Mouse (Mus musculus): ENCODE data around the gene Parp3. TPM values are rescaled to one million over a fixed set of nuclear protein-coding genes. Genes with fewer than 3 reads are reported as not detected.
A peak's percentile ranks its signal among the peaks of the same experiment; 100 is the strongest.

Parp3 gene
- total and polyA plus RNA-seq, 3 experiments: 2.2 to 5.0 TPM; not detected in 1

DNA sequence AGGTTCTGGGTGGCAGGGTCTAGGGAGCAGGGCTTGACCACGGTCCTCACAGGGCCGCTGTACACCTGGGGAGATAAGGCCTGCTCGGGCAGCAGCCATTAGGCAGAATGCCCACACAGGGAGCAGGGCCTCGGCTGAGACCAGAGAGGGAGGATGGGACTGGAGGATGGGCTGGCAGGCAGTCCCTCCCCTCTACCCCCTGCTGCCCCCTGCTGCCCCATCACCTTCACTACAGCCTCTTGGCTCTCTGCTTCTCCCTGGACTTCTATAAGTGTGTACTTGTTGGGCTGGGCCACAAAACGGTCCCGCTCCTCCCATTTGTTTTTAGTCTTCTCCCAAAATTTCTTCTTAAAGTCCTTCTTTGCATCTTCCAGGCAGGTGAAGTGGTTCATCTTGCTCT is 2.3 kb downstream of the Parp3 start:
- Histone ChIP-seq H3K27ac (ENCODE audit: control insufficient read depth, low read depth, low read length) (no peak overlapping the region), H3K9me3 (replicated peaks; ENCODE audit: insufficient read depth, low read length) (no peaks in the 10 kb centered on the region), H3K79me2 (ENCODE audit: control insufficient read depth, insufficient read depth, low read length, poor library complexity) (peaks cover 19% of the 10 kb centered on the region), H3K9ac (ENCODE audit: control insufficient read depth, low read depth, low read length, poor library complexity, severe bottlenecking) (0 out of 2 replicates have a peak overlapping the region, but pooled peaks have one; percentile 28), H3K4me1 (ENCODE audit: control insufficient read depth in 1 of 2, insufficient read depth in 2 of 2, low read length in 2 of 2) (peaks cover 0 to 14% of the 10 kb centered on the region in 2 experiments; a peak in 3 of 4 replicates), H3K36me3 (ENCODE audit: control insufficient read depth in 1 of 2, insufficient read depth in 2 of 2, low read length in 2 of 2) (peaks cover 0 to 3% of the 10 kb centered on the region in 2 experiments), H3K4me3 (ENCODE audit: control insufficient read depth in 1 of 2, insufficient read depth in 1 of 2, low read depth in 2 of 2, low read length in 2 of 2) (peak overlapping the region; percentile 25 to 36; a peak in 1 of 4 replicates), H3K27me3 (ENCODE audit: control insufficient read depth in 1 of 2, insufficient read depth in 2 of 2, low read length in 2 of 2) (no peaks in the 10 kb centered on the region)
- peak; percentile 87 for DNase-seq (ENCODE audit: low read depth, low spot score)
- TF ChIP-seq POLR2A (IDR thresholded peaks at IDR 0.05; ENCODE audit: control insufficient read depth in 1 of 2, insufficient read depth in 1 of 2, low read depth in 1 of 2, low read length in 2 of 2, poor library complexity in 1 of 2) (no peak), ZNF384 (IDR thresholded peaks at IDR 0.05; ENCODE audit: low read depth, low read length) (no peak), SMC3 (IDR thresholded peaks at IDR 0.05; ENCODE audit: low read depth, low read length) (peak; percentile 69), CTCF (IDR thresholded peaks at IDR 0.05 in 2 of 3, conservative IDR thresholded peaks at IDR 0.05 in 1 of 3; ENCODE audit: control insufficient read depth in 1 of 3, insufficient read depth in 1 of 3, low read depth in 2 of 3, low read length in 3 of 3, poor library complexity in 1 of 3, severe bottlenecking in 1 of 3) (peak; percentile 74 to 83 (median 74)), CHD1 (IDR thresholded peaks at IDR 0.05; ENCODE audit: low read depth, low read length) (no peak), GABPA (IDR thresholded peaks at IDR 0.05; ENCODE audit: low read depth, low read length) (no peak), RCOR1 (IDR thresholded peaks at IDR 0.05; ENCODE audit: low read depth, low read length) (no peak), MAZ (IDR thresholded peaks at IDR 0.05; ENCODE audit: low read depth, low read length) (no peak), E2F4 (IDR thresholded peaks at IDR 0.05; ENCODE audit: borderline replicate concordance, low read depth, low read length) (no peak), EP300 (IDR thresholded peaks at IDR 0.05; ENCODE audit: low read depth in 1 of 2, low read length in 2 of 2) (no peak), RAD21 (IDR thresholded peaks at IDR 0.05; ENCODE audit: low read depth, low read length) (peak; percentile 37), USF1 (IDR thresholded peaks at IDR 0.05; ENCODE audit: low read depth, low read length) (no peak), MAX (IDR thresholded peaks at IDR 0.05; ENCODE audit: low read length) (no peak), KAT2A (conservative IDR thresholded peaks at IDR 0.05; ENCODE audit: low read depth, low read length) (no peak)

DNA sequence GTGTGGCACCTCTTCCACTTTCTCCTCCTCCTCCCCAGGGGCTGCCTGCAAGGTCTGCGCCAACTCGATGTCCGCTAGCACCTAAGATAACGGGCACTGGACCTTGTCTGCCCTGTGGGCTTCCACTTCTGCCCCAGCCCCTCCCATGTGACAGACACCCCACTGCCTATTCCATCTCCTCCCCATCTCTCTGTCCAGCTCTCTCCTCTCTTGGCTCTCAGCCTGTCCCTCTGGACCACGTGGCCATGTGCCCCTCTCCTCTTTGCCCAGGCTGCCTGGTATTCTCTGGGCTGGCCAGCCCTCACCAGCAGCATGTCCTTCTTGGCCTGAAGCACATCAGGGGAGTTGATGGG is 3.0 kb downstream of the Parp3 start:
- Histone ChIP-seq H3K79me2 (ENCODE audit: control insufficient read depth, insufficient read depth, low read length, poor library complexity) (peaks cover 15% of the 10 kb centered on the region), H3K27ac (ENCODE audit: control insufficient read depth, low read depth, low read length) (no peak overlapping the region), H3K36me3 (ENCODE audit: control insufficient read depth in 1 of 2, insufficient read depth in 2 of 2, low read length in 2 of 2) (peaks cover 0 to 3% of the 10 kb centered on the region in 2 experiments; a peak in 3 of 4 replicates), H3K27me3 (ENCODE audit: control insufficient read depth in 1 of 2, insufficient read depth in 2 of 2, low read length in 2 of 2) (no peaks in the 10 kb centered on the region), H3K4me3 (ENCODE audit: control insufficient read depth in 1 of 2, insufficient read depth in 1 of 2, low read depth in 2 of 2, low read length in 2 of 2) (no peak overlapping the region), H3K9ac (ENCODE audit: control insufficient read depth, low read depth, low read length, poor library complexity, severe bottlenecking) (no peak overlapping the region), H3K9me3 (replicated peaks; ENCODE audit: insufficient read depth, low read length) (no peaks in the 10 kb centered on the region), H3K4me1 (ENCODE audit: control insufficient read depth in 1 of 2, insufficient read depth in 2 of 2, low read length in 2 of 2) (peaks cover 0 to 15% of the 10 kb centered on the region in 2 experiments; a peak in 3 of 4 replicates)
- DNase-seq (ENCODE audit: low read depth, low spot score): no peak
- TF ChIP-seq UBTF (IDR thresholded peaks at IDR 0.05; ENCODE audit: borderline replicate concordance, insufficient read depth, low read depth, low read length) (no peak), EP300 (IDR thresholded peaks at IDR 0.05; ENCODE audit: low read depth in 1 of 2, low read length in 2 of 2) (no peak), MXI1 (IDR thresholded peaks at IDR 0.05; ENCODE audit: low read depth, low read length) (no peak), ZMIZ1 (IDR thresholded peaks at IDR 0.05; ENCODE audit: low read depth, low read length) (no peak), SIN3A (IDR thresholded peaks at IDR 0.05; ENCODE audit: low read length) (no peak), USF1 (IDR thresholded peaks at IDR 0.05; ENCODE audit: low read depth, low read length) (no peak), GATA1 (IDR thresholded peaks at IDR 0.05; ENCODE audit: low read depth, low read length) (no peak), MAFK (IDR thresholded peaks at IDR 0.05; ENCODE audit: borderline replicate concordance, low read depth, low read length) (no peak), HCFC1 (IDR thresholded peaks at IDR 0.05; ENCODE audit: low read depth, low read length) (no peak), MEF2A (IDR thresholded peaks at IDR 0.05; ENCODE audit: extremely low read depth, insufficient replicate concordance, low read depth, low read length, poor library complexity, severe bottlenecking) (no peak), BHLHE40 (IDR thresholded peaks at IDR 0.05; ENCODE audit: borderline replicate concordance, low read depth, low read length) (no peak), ZNF384 (IDR thresholded peaks at IDR 0.05; ENCODE audit: low read depth, low read length) (no peak), GABPA (IDR thresholded peaks at IDR 0.05; ENCODE audit: low read depth, low read length) (no peak), TBP (IDR thresholded peaks at IDR 0.05; ENCODE audit: low read depth, low read length) (no peak), POLR2A (IDR thresholded peaks at IDR 0.05; ENCODE audit: control insufficient read depth in 1 of 2, insufficient read depth in 1 of 2, low read depth in 1 of 2, low read length in 2 of 2, poor library complexity in 1 of 2) (no peak), CHD1 (IDR thresholded peaks at IDR 0.05; ENCODE audit: low read depth, low read length) (no peak), CTCF (IDR thresholded peaks at IDR 0.05 in 2 of 3, conservative IDR thresholded peaks at IDR 0.05 in 1 of 3; ENCODE audit: control insufficient read depth in 1 of 3, insufficient read depth in 1 of 3, low read depth in 2 of 3, low read length in 3 of 3, poor library complexity in 1 of 3, severe bottlenecking in 1 of 3) (no peak), MAZ (IDR thresholded peaks at IDR 0.05; ENCODE audit: low read depth, low read length) (no peak)
